Mouse (Mus musculus) megakaryocyte-erythroid progenitor cell, adult 5-6 weeks (primary cell): Measurements from ENCODE around the gene Plekha6. TPM values are rescaled to one million over a fixed set of nuclear protein-coding genes. Genes with fewer than 3 reads are reported as not detected.

ENCODE experiments used
- ATAC-seq: replicated peaks from 2 replicates; pipeline ENCODE4 v1.8.0; 2016; ENCODE audit warnings: mild to moderate bottlenecking, inconsistent platforms; ENCODE audit not compliant: severe bottlenecking, poor library complexity, low FRiP score, low TSS enrichment
- total RNA-seq, 2 experiments: library from RNA; stranded (forward) in 1 of 2; stranded (reverse) in 1 of 2; fragments of 200-1000, 215-1000 nt in 1 of 2; fragments of >200 nt in 1 of 2; fragmentation: Nextera tagmentation in 1 of 2; gene quantifications; 2 replicates each; pipeline ENCODE4 v1.2.3; 2014 to 2017

Plekha6 gene
- total RNA-seq, 2 experiments from 2014 or later: 2.2 to 18.6 TPM

DNA sequence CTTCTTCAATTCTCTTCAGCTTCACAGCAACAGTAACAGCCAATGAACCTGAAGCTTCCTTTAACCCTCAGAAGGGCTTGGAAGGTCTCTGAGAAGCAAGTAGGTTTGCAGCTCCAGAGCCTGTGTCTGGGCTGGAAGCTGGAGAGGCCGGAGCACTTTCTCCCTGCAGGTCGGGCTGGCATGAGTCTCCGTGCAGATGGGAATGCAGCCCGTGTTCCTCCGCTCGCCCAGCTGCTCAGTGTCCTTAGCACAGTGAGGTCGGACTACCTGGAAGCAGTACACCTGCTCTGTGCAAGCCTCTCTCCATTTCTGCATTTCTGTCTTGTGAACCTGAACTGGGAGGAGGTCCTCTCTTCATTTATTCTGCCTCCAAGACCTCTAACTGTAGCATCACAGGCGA lies 92.3 kb downstream of the Plekha6 start:
- no peak for ATAC-seq

DNA sequence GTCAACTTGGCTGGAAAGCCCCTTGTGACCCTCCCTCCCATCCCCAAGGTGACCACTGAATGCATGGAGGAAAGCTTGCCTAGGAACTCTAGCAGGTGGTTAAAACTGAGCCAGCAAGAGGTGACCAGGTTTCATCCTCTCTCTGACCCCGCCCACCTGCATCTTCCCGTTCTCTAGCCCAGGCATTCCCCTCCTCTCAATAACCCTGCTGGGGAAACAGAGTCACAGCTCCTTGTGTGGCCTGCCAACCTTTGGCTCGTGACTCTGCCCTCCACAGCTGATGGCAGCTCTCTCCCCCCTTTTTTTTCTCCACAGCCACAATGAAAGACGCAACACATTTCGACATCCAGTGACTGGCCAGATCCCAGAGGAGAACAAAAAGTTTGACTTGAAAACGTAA lies 94.7 kb downstream of the Plekha6 start:
- no peak for ATAC-seq

DNA sequence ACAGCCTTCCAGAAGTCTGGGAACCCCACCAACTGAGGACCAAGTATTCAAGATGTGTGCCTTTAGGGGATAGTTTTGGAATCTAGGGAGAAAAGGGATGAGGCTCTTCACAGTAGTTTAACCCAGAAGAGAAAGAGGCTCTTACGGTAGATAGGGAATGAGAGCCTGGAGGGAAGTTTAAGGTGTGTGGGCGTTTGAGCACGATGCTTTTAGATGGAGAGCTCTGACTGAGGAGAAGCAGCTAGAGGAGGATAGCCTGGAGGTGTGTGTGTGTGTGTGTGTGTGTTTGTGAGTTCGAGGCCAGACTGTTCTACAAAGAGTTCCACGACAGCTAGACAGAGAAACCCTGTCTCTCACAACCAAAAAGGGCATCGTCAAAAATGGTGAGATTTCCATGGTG lies 98.6 kb downstream of the Plekha6 start:
- ATAC-seq: no peak

DNA sequence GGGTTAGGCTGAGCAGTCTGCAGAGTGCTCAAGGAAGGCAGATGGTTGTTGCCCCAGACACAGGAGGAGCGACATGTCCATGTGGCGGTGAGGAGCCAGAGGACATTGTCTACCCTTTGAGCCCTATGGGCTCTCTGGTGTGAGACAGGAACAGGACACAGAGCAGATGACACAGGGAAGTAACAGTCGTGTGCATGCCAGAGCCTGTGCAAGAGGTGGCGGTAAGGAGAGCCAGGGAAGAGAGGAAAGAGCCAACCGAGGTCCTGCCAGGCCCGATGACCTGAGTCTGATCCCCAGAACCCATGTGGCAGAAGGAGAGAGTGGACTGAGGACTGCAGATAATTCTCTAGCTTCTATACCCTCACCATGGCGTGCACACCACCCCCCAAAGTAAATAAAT lies 99.1 kb downstream of the Plekha6 start:
- no peak for ATAC-seq

DNA sequence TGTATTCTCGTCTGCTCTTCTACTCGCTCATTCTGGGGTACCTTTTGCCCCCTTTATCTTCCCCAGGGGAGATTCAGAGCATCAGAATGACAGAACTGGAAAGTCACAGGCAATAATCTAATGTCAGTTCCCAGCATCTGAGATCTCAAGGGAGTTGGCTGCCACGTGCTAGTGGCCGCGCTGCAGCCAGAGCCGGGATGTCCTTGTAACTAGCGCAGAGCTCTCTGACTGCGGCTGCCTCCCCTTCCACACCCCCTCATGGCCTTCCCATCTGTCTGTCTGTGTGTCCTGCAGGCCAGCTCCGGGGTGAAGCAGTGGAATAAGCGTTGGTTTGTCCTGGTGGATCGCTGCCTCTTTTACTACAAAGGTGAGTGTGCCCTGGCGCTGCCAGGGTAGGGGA lies 100.4 kb downstream of the Plekha6 start:
- no peak for ATAC-seq

DNA sequence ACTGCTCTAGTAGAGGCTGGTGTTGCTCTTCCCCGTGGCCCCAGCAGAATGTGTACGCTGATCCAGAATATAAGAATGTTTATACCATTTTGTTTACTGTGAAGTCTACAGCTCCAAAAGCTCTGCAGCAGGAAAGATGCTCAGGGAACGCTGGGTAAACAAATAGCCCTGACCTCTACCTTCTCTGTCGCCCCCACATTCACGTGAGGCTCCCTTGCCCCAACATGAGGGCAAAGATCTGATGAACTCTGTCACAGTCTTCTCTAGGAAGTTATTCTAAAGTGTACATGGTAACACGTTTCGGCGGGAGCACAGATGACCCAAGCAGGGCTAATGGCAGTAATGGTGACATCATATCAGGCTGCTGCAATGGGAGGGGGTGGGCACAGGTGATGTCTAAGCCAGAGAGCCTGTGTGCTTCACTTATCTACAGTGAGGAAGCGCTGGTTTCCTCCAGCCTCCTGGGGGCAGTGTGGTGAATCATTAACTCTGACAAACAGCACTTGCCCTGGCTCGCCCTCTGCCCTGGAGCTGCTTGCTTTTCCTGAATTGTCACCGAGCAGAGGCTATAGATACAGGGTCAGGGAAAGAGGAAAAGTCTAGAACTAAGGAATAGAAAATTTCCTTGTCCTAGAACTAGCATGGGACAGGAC lies 101.2 kb downstream of the Plekha6 start:
- no peak for ATAC-seq

DNA sequence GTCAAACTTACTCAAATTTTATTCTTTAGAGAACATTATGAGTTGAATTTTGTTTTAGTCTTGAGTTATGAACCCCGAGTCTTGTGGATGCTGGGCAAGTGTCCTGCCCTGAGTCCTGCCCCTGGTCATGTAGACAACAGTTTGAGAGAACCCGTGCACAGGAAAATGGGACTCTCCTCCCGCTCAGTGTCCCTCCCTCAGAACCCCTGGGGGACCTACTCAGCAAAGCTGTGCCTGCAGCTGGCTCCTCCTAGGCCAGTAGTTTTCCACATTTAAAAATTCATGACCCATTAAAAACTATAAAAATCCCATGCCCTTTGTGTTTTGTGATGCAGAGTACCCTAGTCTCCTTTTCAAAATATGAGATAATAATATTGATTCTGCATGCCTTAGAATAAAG lies 103.1 kb downstream of the Plekha6 start:
- no peak for ATAC-seq

DNA sequence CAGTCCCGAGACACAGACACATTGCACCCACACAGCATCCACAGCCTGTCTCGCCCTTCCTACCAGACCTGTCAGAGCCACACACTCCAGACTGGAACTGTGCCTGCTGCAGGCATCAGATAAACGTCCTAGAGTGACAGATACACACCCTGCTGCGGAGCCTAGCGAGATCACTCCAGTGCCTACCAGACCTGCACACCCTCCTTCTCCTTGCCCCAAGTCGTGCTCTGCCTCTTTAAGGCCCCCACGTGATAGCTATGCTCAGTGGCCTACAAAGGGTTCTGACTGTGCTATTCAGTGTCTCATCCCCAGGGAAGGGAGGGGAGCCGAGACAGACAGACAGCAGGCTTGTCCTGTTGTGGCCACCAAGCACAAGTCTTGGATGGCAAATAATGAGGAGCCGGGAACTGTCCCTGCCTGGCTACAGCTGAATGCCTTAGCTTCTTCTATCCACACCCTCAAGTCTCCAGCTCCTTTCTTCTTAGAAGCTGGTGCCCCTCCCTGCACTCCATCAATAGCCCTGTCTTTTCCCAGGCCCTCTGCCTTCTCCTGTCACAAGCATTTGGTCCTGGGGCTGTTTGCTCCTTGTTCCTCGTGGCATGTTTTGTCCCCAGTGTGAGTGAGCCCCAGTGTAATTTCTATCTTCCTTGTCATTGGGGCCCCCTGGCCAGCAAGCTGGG lies 103.9 kb downstream of the Plekha6 start:
- ATAC-seq: peak; percentile 95

DNA sequence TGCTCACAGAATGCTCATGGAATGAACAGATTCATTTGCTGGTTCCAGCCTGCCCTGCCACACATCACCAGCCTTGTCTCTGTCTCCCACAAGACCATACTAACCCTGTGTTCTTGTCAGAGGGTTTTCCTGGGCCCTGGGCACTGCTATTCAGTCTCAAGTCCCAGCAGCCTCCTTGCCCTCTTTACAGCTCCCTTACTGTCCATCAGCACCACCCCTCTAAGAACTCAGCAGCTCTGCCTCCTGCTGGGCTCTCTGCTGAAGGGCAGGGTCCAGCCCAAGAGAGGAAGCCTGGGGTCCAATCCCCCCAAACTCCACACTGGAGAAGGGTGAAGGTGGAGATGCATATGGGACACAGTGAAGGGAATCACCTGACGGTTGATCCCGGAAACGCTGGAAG lies 104.5 kb downstream of the Plekha6 start:
- peak; percentile 52 for ATAC-seq

DNA sequence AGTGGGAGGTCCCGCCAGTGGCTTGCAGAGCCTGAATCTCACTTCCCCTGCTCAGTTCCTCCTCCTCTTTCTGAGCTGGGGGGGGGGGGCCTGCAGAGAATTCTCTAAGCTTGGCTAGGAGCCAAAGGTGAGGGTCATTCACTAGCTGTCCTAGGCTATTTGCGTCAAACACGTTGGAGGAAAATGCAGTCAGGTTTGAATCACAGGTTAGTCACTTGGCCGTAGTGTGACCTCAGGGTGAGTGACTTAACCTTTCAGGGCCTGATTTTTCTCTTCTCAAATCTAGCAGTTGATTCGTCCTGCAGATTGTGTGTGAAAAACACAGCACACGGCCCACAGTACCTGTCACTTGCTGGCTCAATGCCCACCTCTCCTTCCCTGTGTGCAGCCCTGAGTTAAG lies 106.3 kb downstream of the Plekha6 start:
- ATAC-seq: no peak

DNA sequence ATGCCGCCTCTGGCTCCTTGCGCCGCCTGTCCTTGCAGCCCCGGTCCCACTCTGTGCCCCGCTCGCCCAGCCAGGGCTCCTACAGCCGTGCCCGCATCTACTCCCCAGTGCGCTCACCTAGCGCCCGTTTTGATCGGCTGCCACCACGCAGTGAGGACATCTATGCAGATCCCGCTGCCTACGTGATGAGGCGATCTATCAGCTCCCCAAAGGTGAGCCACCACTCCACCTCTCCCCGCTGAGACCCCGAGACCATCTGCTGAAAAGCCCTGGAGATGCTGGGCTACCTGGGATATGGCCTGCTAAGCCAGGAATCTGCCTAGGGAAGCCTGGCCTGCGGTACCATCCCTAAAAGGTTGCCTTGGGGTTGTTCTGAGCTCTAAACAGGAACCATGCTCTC lies 110.2 kb downstream of the Plekha6 start:
- no peak for ATAC-seq

DNA sequence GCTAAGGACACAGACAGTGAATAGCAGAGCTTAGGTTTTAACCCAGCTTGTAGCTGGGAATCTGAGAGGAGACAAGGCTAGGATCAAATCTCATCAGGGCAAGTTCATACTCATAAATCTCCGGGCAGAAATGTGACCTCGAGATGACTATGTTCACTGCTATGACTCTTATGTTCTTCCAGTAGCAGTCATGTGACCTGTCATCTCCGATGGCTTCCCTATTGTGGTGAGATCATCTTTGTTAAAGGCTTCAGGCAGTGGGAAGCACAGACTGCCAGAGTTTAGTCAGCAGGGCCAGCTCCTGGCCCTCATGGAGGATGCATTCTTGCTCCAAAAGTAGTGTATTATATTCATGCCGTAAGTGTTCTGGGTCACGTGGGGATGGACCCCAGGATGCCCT lies 113.0 kb downstream of the Plekha6 start:
- ATAC-seq: no peak

DNA sequence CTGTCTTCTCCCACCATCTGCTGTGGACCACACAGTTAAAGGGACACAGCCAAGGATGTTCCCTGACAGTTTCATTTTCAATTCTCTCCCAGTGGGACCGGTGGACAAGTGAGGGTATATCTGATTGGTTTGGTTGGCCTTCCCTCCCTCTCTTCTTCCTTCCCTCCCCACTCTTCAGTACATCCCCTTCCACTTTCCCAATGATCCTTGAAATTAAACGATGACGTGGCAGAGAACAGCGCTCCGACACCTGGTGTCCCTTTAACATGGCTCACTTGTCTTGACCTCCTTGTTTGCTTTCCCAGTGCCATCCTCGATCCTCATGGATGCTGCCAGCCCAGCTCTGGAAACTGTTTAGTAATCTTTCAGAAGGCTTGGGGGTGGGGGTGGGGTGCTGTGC lies 114.5 kb downstream of the Plekha6 start:
- ATAC-seq: no peak

DNA sequence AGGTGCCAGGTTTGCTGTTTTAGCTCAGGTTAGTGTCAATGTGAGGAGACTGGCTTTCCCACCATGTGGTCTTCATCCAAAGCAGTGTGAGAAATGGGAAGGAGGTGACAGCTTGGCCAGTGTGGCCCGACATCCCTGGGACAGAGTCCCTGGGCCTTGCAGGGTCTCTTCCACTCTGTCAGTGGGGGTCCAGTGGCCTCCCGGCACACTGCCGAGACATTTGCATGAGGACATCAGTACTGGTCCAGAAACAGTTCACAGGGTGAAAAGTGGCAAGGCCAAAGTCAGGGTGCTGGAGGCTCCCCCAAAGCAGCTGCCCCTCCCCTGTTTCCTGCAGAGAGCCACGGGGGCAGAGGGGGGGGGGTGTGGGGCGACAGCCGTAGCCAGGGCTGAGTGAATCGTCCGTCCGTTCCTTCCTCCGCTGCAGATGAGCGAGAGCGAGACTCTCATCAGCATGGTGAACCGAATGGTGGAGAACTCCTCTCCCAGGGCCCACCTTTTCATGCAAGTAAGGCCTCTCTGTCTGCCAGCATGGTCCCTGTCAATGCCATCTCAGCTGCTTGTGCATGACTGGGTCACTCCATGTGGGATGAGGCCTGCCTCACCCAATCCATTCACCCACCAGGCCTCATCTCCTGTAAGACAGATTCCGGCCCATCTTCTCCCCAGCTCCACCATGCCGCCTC lies 115.1 kb downstream of the Plekha6 start:
- ATAC-seq: no peak

DNA sequence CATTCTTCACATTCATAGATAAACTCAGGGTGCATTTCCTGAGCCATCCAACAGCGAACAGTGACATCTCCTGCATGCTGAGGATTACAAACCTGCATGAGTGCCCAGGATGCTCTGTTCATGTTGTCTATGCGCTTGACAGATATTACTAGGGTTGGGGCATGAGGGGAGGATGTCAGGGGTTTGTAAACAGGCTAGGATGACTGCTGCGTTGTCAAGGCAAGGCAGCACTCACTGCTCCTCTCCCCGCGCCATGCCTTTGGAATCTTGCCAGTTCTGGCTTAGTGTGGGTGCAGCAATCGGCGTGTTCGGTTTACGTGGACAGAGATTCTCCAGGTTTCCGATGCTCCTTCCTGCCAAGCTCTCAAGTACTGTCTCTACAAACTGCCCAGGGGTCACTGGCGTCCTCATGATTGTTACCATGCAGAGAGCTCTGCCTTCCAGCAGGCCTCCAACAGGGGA lies 115.7 kb downstream of the Plekha6 start:
- no peak for ATAC-seq

DNA sequence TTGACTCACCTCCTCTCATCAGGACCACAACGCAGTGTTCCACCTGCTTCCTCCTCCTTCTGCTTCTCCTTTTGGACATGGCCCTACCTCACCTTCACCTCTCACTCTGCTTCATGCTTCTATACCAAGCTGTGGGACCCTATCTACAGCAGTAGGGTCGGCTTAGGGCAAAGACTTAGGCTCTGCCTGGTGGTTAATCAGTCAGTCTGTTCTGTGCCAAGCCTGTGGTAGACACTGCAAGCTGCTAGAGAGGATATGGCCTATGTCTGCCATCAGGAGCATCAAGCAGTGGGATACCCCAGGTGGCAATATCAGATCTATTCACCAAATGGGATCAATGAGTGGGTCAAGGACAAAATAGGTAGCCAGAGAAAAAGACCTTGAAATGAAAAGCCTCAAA lies 116.5 kb downstream of the Plekha6 start:
- peak; percentile 57 for ATAC-seq

DNA sequence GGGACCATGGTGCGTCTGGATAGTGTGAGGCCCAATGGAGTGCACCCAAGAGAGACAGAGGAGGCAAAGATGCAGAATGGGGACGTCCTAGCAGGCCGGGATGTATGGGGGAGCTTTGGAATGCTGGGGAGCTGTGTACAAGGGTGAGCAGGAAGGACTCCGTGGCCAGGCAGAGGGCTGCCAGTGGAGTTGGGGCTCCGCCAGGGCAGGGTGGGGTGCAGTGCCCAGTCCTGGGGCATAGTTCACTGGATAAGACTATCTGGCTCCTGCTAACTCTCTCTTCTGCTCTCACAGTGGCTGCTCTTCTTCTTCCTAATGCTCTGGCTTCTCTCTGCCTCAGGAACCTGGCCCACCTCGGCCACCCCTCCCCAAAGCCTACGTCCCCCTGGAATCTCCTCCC lies 121.9 kb downstream of the Plekha6 start:
- no peak; the same call in 1 of the 2 replicates for ATAC-seq

DNA sequence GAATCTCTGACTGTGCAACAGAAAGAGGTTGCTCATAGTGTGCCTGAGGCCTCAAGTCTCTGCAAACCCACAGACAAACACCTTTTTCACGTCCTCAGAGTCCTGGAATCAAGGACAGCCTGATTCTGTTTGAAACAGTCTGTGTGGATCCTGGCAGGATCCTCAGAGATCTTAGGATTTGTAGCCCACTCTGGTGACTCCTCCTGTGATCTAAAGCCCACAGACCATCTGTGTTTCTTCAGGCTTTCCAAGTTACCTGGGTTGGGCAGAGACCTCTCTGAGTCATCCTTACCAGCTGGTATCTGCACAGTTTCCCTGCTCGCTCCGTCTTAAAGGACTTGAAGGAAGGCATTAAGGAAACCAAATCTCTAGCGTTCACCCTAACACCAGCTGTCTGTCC lies 123.0 kb downstream of the Plekha6 start:
- ATAC-seq: no peak

DNA sequence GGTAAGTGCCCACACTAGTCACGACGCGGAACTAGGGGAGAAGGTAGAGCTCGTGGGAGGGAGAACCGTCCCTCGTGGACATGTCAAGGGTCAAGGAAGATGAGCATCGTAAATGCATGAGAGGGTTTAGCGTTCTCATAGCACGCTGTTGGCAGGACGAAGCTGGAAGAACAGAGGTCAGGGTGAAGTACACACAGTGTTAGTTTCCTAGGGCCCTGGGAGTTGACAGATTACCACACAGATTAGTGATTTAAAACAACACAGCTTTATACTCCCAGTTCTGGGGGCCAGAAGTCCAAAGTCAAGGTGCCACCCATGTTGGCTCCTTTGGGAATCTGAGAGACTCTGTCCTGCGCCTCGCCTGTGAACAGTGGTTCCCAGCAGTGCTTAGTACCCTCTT lies 123.9 kb downstream of the Plekha6 start:
- ATAC-seq: no peak

DNA sequence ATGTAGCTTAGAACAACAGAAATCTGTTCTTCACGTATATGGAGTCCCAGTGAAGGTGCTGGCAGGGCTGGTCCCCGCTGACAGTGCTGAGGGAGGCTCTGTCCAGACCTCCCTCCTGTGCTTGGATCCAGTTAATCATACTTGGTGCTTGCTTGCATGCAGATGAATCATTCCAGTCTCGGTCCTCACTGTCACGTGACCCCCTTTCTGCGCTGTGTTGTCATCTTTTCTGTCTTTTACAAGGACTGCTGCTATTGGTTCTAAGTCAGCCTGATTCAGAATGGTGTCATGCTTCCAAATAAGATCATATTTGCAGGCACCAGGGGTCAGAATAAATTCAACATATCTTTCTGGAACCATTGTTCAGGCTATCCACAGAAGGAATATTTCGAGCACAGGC lies 127.9 kb downstream of the Plekha6 start:
- no peak for ATAC-seq

DNA sequence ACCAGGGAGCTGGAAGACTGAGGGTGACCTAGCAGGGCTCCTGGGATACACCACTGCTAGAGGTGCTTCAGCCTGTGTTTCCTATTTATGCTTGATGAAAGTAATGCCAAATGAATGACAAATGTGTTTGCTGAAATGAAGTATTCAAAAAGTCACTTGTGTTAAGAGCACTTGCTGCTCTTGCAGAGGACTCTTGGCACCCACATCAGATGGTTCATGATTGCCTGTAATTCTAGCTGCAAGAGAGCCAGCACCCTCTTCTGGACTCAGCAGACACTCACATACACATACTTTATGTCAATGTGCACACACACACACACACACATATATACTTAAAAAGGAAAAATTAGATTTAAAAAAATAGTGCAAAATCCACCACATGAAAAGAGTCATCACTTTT lies 128.6 kb downstream of the Plekha6 start:
- no peak for ATAC-seq
